Mouse (Mus musculus): ENCODE results near the gene Fam214b. TPM values are rescaled to one million over a fixed set of nuclear protein-coding genes. Genes with fewer than 3 reads are reported as not detected.

The Fam214b gene
- polyA plus RNA-seq, 1 experiment from 2014 or later: 8.1 TPM

DNA sequence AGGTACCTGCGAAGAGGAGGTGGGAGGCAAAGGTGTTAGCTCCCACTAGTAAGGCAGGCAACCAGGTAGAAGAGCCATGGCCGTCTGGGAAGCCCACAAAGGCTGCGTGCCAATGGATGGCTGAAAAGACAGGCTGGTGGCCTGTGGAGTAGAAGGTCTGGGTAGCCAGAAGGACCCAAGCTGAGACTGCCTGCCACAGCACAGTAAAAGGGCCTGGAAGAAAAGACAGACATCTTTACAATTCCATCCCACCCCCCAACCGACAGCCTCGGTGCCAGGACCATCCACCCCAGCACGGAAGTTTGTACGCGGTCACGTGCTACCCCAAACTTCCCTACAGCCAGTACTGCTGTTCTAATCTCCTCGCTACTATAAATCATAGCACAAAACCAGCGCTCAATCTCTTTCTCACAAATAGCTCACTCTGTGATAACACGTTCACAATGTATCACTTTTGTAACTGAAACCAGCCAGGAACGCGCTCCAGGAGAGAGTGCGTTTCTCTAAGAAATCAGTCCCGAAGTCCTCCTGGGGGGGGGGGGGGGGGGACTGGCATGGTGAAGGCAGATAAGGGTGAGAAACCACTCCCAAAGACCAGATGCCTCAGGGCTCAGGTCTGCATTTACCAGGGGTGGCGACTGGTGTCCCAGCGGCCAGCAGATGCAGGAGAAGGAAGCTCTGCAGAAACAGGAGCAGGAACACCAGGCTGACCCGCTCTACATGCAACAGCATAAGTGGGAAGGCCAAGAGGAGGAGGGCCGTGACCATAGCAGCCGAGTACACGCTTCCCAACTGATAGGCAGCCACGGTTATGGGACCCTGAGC is 26.2 kb downstream of the Fam214b start:
- H3K4me1 ChIP-seq (replicated peaks; ENCODE audit: insufficient read depth, low read length): peaks cover 6% of the 10 kb centered on the region; the same call in 1 of the 2 replicates
- H3K9me3 ChIP-seq (replicated peaks; ENCODE audit: low read length): no peaks in the 10 kb centered on the region
- no peaks in the 10 kb centered on the region for H3K27me3 ChIP-seq (ENCODE audit: insufficient read depth, low read length)
- H3K9ac ChIP-seq (ENCODE audit: low read depth, low read length): no peak overlapping the region
- H3K36me3 ChIP-seq (ENCODE audit: insufficient read depth, low read length): peaks cover 37% of the 10 kb centered on the region
- no peak overlapping the region for H3K4me3 ChIP-seq (replicated peaks; ENCODE audit: low read depth, low read length)
- TF ChIP-seq CTCF (IDR thresholded peaks at IDR 0.05; ENCODE audit: low read depth): no peak
- no peak overlapping the region for H3K4me2 ChIP-seq (ENCODE audit: low read length)
- ATAC-seq (replicated peaks; ENCODE audit: low FRiP score, low read depth): no peak
- H3K27ac ChIP-seq: no peak overlapping the region
- no peak for DNase-seq (ENCODE audit: low spot score)
- 91% methylated on average over 23 of the region's 23 CpGs for WGBS

DNA sequence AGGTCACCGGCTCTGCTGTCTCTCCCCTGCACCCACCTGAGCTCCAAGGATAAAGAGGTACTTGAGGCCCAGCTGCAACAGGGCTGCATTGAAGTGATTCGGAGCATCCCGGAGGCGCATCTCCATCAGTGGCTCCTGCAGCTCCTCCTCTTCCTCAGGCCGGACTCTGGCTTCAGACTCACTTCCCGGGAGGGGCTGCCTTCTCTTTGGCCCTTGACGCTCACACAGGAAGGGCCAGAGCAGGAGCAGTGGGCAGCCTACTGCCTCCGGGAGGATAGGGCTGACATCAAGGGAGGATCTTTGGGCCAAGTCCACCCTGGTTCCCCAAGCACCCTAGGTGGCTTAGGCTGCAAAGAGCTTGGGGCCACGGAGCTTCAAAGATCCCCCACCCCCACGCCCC is 26.8 kb downstream of the Fam214b start:
- no peak for TF ChIP-seq CTCF (IDR thresholded peaks at IDR 0.05; ENCODE audit: low read depth)
- Histone ChIP-seq H3K27me3 (ENCODE audit: insufficient read depth, low read length) (no peaks in the 10 kb centered on the region), H3K9ac (ENCODE audit: low read depth, low read length) (no peak overlapping the region), H3K36me3 (ENCODE audit: insufficient read depth, low read length) (peaks cover 37% of the 10 kb centered on the region), H3K4me3 (replicated peaks; ENCODE audit: low read depth, low read length) (no peak overlapping the region), H3K9me3 (replicated peaks; ENCODE audit: low read length) (no peaks in the 10 kb centered on the region), H3K4me1 (replicated peaks; ENCODE audit: insufficient read depth, low read length) (no peaks in the 10 kb centered on the region), H3K27ac (no peak overlapping the region), H3K4me2 (ENCODE audit: low read length) (no peak overlapping the region)
- no peak for ATAC-seq (replicated peaks; ENCODE audit: low FRiP score, low read depth)
- no peak for DNase-seq (ENCODE audit: low spot score)
- WGBS: 89% methylated on average over 10 of the region's 10 CpGs

DNA sequence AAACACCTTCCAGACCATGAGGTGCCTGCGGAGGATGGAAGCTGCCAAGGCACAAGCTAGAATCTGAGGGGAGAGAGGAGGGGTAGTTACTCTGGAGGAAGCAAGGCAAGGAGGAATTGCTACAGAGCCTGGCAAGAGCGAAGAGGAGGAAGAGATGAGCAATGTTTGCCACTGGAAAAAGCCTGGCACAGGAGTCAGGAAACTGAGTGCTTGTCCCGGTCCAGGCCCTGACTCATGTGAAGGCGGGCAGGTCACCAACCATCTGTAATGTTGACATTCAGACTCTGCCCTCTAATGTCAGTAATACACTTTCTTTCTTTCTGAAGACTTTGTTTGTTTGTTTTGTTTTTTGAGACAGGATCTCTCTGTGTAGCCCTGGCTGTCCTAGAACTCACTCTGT is 27.9 kb downstream of the Fam214b start:
- no peak overlapping the region for H3K9ac ChIP-seq (ENCODE audit: low read depth, low read length)
- ATAC-seq (replicated peaks; ENCODE audit: low FRiP score, low read depth): no peak
- H3K27ac ChIP-seq: no peak overlapping the region
- no peak for DNase-seq (ENCODE audit: low spot score)
- no peak for TF ChIP-seq CTCF (IDR thresholded peaks at IDR 0.05; ENCODE audit: low read depth)
- no peaks in the 10 kb centered on the region for H3K27me3 ChIP-seq (ENCODE audit: insufficient read depth, low read length)
- no peak overlapping the region for H3K4me3 ChIP-seq (replicated peaks; ENCODE audit: low read depth, low read length)
- WGBS: 93% methylated on average over 4 of the region's 4 CpGs
- H3K4me2 ChIP-seq (ENCODE audit: low read length): no peak overlapping the region
- no peaks in the 10 kb centered on the region for H3K9me3 ChIP-seq (replicated peaks; ENCODE audit: low read length)
- H3K4me1 ChIP-seq (replicated peaks; ENCODE audit: insufficient read depth, low read length): no peaks in the 10 kb centered on the region
- H3K36me3 ChIP-seq (ENCODE audit: insufficient read depth, low read length): peaks cover 37% of the 10 kb centered on the region

DNA sequence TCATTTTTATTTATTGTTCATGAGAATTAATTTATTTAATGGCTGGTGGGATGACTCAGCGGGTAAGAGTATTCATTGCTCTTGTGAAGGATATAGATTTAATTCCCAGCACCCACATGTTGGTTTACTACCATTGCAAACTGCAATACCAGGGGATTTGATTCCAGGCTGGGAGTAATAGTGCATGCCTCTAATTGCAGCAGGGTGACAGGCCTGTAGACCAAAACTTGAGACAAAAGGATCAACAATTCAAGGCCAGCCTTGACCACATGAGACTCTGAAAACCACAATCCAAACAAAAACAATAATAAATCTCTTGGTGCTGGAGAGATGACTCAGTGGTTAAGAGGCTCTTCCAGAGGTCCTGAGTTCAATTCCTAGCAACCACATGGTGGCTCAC is 33.9 kb downstream of the Fam214b start:
- TF ChIP-seq CTCF (IDR thresholded peaks at IDR 0.05; ENCODE audit: low read depth): no peak
- Histone ChIP-seq H3K4me3 (replicated peaks; ENCODE audit: low read depth, low read length) (no peak overlapping the region), H3K36me3 (ENCODE audit: insufficient read depth, low read length) (no peaks in the 10 kb centered on the region), H3K4me1 (replicated peaks; ENCODE audit: insufficient read depth, low read length) (no peaks in the 10 kb centered on the region), H3K9me3 (replicated peaks; ENCODE audit: low read length) (no peaks in the 10 kb centered on the region), H3K27ac (no peak overlapping the region), H3K9ac (ENCODE audit: low read depth, low read length) (no peak overlapping the region), H3K27me3 (ENCODE audit: insufficient read depth, low read length) (no peaks in the 10 kb centered on the region), H3K4me2 (ENCODE audit: low read length) (no peak overlapping the region)
- WGBS: 94% methylated on average over 1 of the region's 1 CpGs
- no peak for ATAC-seq (replicated peaks; ENCODE audit: low FRiP score, low read depth)
- no peak for DNase-seq (ENCODE audit: low spot score)

DNA sequence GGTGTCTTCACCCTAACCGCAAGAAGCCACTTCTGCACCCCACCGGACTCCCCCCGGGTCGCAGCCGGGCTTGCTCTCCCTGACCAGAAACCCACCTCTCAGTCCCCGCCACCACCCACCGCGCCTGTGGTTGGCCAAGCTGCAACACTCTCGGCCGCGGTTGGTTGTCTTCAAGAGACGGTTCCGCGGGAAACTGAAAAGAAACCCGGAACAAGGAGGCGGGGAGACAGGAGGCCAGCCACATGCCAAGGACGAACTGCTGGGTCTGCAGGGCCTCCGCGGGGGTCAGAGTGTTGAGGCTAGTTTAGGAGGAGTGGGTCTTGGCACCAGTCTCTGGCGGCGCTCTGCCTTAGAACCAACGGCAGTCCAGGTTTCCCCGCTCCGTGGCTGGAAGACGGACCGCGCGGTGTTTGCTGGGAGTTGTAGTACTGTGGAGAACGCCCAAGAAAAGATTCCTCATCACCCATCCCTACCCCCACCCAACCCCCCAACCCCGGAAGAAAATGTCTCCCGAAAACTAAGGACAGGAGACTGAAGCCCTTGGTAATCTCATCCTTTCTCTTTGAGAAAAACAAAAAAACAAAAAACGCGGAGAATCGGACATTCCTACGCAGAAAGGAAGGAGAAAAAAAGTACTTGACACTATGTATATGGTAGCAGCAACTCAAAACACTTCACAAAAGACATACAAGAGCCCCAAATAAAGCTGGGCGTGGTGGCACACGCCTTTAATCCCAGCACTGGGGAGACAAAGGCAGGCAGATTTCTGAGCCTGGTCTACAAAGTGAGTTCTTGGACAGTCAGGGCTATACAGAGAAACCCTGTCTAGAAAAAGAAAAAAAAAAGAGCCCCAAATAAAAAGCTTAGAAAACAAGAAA is 35.6 kb downstream of the Fam214b start, which contains the start of gene Fancg:
Fancg (minus strand) TSS at position 346 of the 878 bp plus-strand sequence.
- H3K9ac ChIP-seq (ENCODE audit: low read depth, low read length): peak within 1 kb of the TSS; percentile 55
- 1% methylated on average over 37 of the region's 37 CpGs for WGBS
- H3K4me2 ChIP-seq (ENCODE audit: low read length): peak within 1 kb of the TSS; percentile 72
- H3K4me3 ChIP-seq (replicated peaks; ENCODE audit: low read depth, low read length): peak within 1 kb of the TSS; percentile 76
- DNase-seq (ENCODE audit: low spot score) (peak; percentile 85), ATAC-seq (replicated peaks; ENCODE audit: low FRiP score, low read depth) (peak; percentile 83)
- no peaks in the 10 kb centered on the region for H3K27me3 ChIP-seq (ENCODE audit: insufficient read depth, low read length)
- H3K36me3 ChIP-seq (ENCODE audit: insufficient read depth, low read length): no peaks in the 10 kb centered on the region
- no peaks in the 10 kb centered on the region for H3K9me3 ChIP-seq (replicated peaks; ENCODE audit: low read length)
- no peak within 1 kb of the TSS for H3K27ac ChIP-seq
- no peaks in the 10 kb centered on the region for H3K4me1 ChIP-seq (replicated peaks; ENCODE audit: insufficient read depth, low read length)
- no peak for TF ChIP-seq CTCF (IDR thresholded peaks at IDR 0.05; ENCODE audit: low read depth)

DNA sequence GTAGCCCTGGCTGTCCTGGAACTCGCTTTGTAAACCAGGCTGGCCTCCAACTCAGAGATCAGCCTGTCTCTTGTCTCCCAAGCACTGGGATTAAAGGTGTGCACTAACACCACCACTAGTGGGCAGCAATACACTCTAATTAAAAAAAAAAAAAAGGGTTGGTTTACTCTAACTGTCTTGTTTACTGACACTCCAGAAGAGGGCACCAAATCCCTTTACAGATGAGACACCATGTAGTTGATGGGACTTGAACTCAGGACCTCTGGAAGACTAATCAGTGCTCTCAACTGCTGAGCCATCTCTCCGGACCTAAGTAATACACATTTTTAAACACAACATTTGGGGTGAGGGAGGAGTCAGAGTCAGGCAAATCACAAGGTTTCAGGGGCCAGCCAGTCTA is 40.3 kb downstream of the Fam214b start:
- H3K27ac ChIP-seq: no peak overlapping the region
- TF ChIP-seq CTCF (IDR thresholded peaks at IDR 0.05; ENCODE audit: low read depth): peak; percentile 73
- H3K4me3 ChIP-seq (replicated peaks; ENCODE audit: low read depth, low read length): no peak overlapping the region
- DNase-seq (ENCODE audit: low spot score) (peak; percentile 74), ATAC-seq (replicated peaks; ENCODE audit: low FRiP score, low read depth) (no peak)
- 0 out of 2 replicates have a peak, but pooled peaks cover 3% of the 10 kb centered on the region for H3K36me3 ChIP-seq (ENCODE audit: insufficient read depth, low read length)
- no peaks in the 10 kb centered on the region for H3K27me3 ChIP-seq (ENCODE audit: insufficient read depth, low read length)
- H3K4me2 ChIP-seq (ENCODE audit: low read length): no peak overlapping the region
- no peaks in the 10 kb centered on the region for H3K4me1 ChIP-seq (replicated peaks; ENCODE audit: insufficient read depth, low read length)
- H3K9me3 ChIP-seq (replicated peaks; ENCODE audit: low read length): no peaks in the 10 kb centered on the region
- no peak overlapping the region for H3K9ac ChIP-seq (ENCODE audit: low read depth, low read length)
- WGBS: 62% methylated on average over 2 of the region's 2 CpGs
